Mouse (Mus musculus): ENCODE measurements around the gene Tas2r110. TPM values are rescaled to one million over a fixed set of nuclear protein-coding genes. Genes with fewer than 3 reads are reported as not detected.

The Tas2r110 gene
- not detected in 2 replicates for polyA plus RNA-seq (2015; fragmentation: Nextera tagmentation; extraction: Ambion mirVana)

GRCm38 (mm10) chr6:132867708-132868107 is at the start of gene Tas2r110:
Tas2r110 (plus strand) TSS chr6:132868008.
- H3K4me3 ChIP-seq, result no peak within 1 kb of the TSS
- no peaks in the 10 kb centered on the region for H3K27me3 ChIP-seq
- H3K9me3 ChIP-seq (replicated peaks), result no peaks in the 10 kb centered on the region
- ATAC-seq, result no peak
- H3K36me3 ChIP-seq (ENCODE audit: poor library complexity, severe bottlenecking), result no peaks in the 10 kb centered on the region
- no peak within 1 kb of the TSS for H3K27ac ChIP-seq
- no peak within 1 kb of the TSS for H3K9ac ChIP-seq
- no peak within 1 kb of the TSS for H3K4me2 ChIP-seq
- no peaks in the 10 kb centered on the region for H3K4me1 ChIP-seq

- H3K27ac ChIP-seq, result no peak within 1 kb of the TSS
- H3K4me1 ChIP-seq, result no peaks in the 10 kb centered on the region
- 81% methylated on average over 1 of the region's 1 CpGs for WGBS
- no peak within 1 kb of the TSS for H3K4me2 ChIP-seq
- no peak for ATAC-seq
- H3K27me3 ChIP-seq, result no peaks in the 10 kb centered on the region
- H3K9ac ChIP-seq, result no peak within 1 kb of the TSS
- H3K36me3 ChIP-seq (ENCODE audit: poor library complexity, severe bottlenecking), result no peaks in the 10 kb centered on the region
- H3K9me3 ChIP-seq (replicated peaks), result peaks cover 3% of the 10 kb centered on the region; the same call in 1 of the 2 replicates
- H3K4me3 ChIP-seq, result no peak within 1 kb of the TSS
These were observed 21.0 kb upstream of the Tas2r110 start, which contains the start of gene Tas2r123 for GRCm38 (mm10) chr6:132846842-132847241. Tas2r123 (plus strand) TSS chr6:132847142.

- Histone ChIP-seq H3K36me3 (ENCODE audit: poor library complexity, severe bottlenecking) (no peaks in the 10 kb centered on the region), H3K27ac (no peak within 1 kb of the TSS), H3K4me2 (no peak within 1 kb of the TSS), H3K4me3 (no peak within 1 kb of the TSS), H3K27me3 (no peaks in the 10 kb centered on the region), H3K9me3 (replicated peaks) (peaks cover 3% of the 10 kb centered on the region; the same call in 1 of the 2 replicates), H3K4me1 (no peaks in the 10 kb centered on the region), H3K9ac (no peak within 1 kb of the TSS)
- no peak for ATAC-seq
- WGBS, result 73% methylated on average over 1 of the region's 1 CpGs
These were observed 12.7 kb upstream of the Tas2r110 start, which contains the start of gene Tas2r116 for GRCm38 (mm10) chr6:132855138-132855537. Tas2r116 (plus strand) TSS chr6:132855438.

GRCm38 (mm10) chr6:132892711-132893110 is 24.9 kb downstream of the Tas2r110 start, which contains the start of gene Tas2r113:
Tas2r113 (plus strand) TSS chr6:132893011.
- H3K36me3 ChIP-seq (ENCODE audit: poor library complexity, severe bottlenecking), result no peaks in the 10 kb centered on the region
- no peak within 1 kb of the TSS for H3K27ac ChIP-seq
- 80% methylated on average over 1 of the region's 1 CpGs for WGBS
- H3K4me3 ChIP-seq, result no peak within 1 kb of the TSS
- no peak within 1 kb of the TSS for H3K4me2 ChIP-seq
- H3K4me1 ChIP-seq, result no peaks in the 10 kb centered on the region
- no peak within 1 kb of the TSS for H3K9ac ChIP-seq
- no peaks in the 10 kb centered on the region for H3K27me3 ChIP-seq
- no peak for ATAC-seq
- H3K9me3 ChIP-seq (replicated peaks), result no peaks in the 10 kb centered on the region

GRCm38 (mm10) chr6:132909351-132909750 is 41.5 kb downstream of the Tas2r110 start, which contains the start of gene Tas2r125:
Tas2r125 (plus strand) TSS chr6:132909651.
- no peak for ATAC-seq
- H3K4me1 ChIP-seq, result no peaks in the 10 kb centered on the region
- WGBS, result 79% methylated on average over 3 of the region's 3 CpGs
- H3K9ac ChIP-seq, result no peak within 1 kb of the TSS
- no peak within 1 kb of the TSS for H3K27ac ChIP-seq
- no peak within 1 kb of the TSS for H3K4me2 ChIP-seq
- H3K4me3 ChIP-seq, result no peak within 1 kb of the TSS
- no peaks in the 10 kb centered on the region for H3K9me3 ChIP-seq (replicated peaks)
- H3K27me3 ChIP-seq, result no peaks in the 10 kb centered on the region
- no peaks in the 10 kb centered on the region for H3K36me3 ChIP-seq (ENCODE audit: poor library complexity, severe bottlenecking)

Other genes with a start within 250 kb of the Tas2r110 start
- not detected in 2 replicates for gene A630073D07Rik, start 216.5 kb upstream of the Tas2r110 start, polyA plus RNA-seq (2015; fragmentation: Nextera tagmentation; extraction: Ambion mirVana)
- not detected in 2 replicates for gene Tas2r120, start 211.1 kb upstream of the Tas2r110 start, polyA plus RNA-seq (2015; fragmentation: Nextera tagmentation; extraction: Ambion mirVana)
- not detected in 2 replicates for gene Tas2r121, start 167.0 kb upstream of the Tas2r110 start, polyA plus RNA-seq (2015; fragmentation: Nextera tagmentation; extraction: Ambion mirVana)
- not detected in 2 replicates for gene Tas2r122, start 156.1 kb upstream of the Tas2r110 start, polyA plus RNA-seq (2015; fragmentation: Nextera tagmentation; extraction: Ambion mirVana)
- not detected in 2 replicates for gene Tas2r115, start 130.0 kb upstream of the Tas2r110 start, polyA plus RNA-seq (2015; fragmentation: Nextera tagmentation; extraction: Ambion mirVana)
- not detected in 2 replicates for gene Tas2r124, start 113.3 kb upstream of the Tas2r110 start, polyA plus RNA-seq (2015; fragmentation: Nextera tagmentation; extraction: Ambion mirVana)
- gene Tas2r102, start 105.9 kb upstream of the Tas2r110 start, polyA plus RNA-seq (2015; fragmentation: Nextera tagmentation; extraction: Ambion mirVana), result not detected in 2 replicates
- gene Tas2r136, start 89.8 kb upstream of the Tas2r110 start, polyA plus RNA-seq (2015; fragmentation: Nextera tagmentation; extraction: Ambion mirVana), result not detected in 2 replicates
- not detected in 2 replicates for gene Tas2r117, start 65.2 kb upstream of the Tas2r110 start, polyA plus RNA-seq (2015; fragmentation: Nextera tagmentation; extraction: Ambion mirVana)
- gene Tas2r123, start 20.9 kb upstream of the Tas2r110 start, polyA plus RNA-seq (2015; fragmentation: Nextera tagmentation; extraction: Ambion mirVana), result not detected in 2 replicates
- gene Tas2r116, start 12.6 kb upstream of the Tas2r110 start, polyA plus RNA-seq (2015; fragmentation: Nextera tagmentation; extraction: Ambion mirVana), result not detected in 2 replicates
- gene Tas2r113, start 25.0 kb downstream of the Tas2r110 start, polyA plus RNA-seq (2015; fragmentation: Nextera tagmentation; extraction: Ambion mirVana), result not detected in 2 replicates
- not detected in 2 replicates for gene Tas2r125, start 41.6 kb downstream of the Tas2r110 start, polyA plus RNA-seq (2015; fragmentation: Nextera tagmentation; extraction: Ambion mirVana)
- not detected in 2 replicates for gene Tas2r129, start 83.1 kb downstream of the Tas2r110 start, polyA plus RNA-seq (2015; fragmentation: Nextera tagmentation; extraction: Ambion mirVana)
- not detected in 2 replicates for gene Tas2r131, start 89.9 kb downstream of the Tas2r110 start, polyA plus RNA-seq (2015; fragmentation: Nextera tagmentation; extraction: Ambion mirVana)
- not detected in 2 replicates for gene Tas2r109, start 113.0 kb downstream of the Tas2r110 start, polyA plus RNA-seq (2015; fragmentation: Nextera tagmentation; extraction: Ambion mirVana)
- not detected in 2 replicates for gene Tas2r103, start 169.1 kb downstream of the Tas2r110 start, polyA plus RNA-seq (2015; fragmentation: Nextera tagmentation; extraction: Ambion mirVana)
- not detected in 2 replicates for gene Tas2r140, start 187.8 kb downstream of the Tas2r110 start, polyA plus RNA-seq (2015; fragmentation: Nextera tagmentation; extraction: Ambion mirVana)
- gene Smim10l1, start 236.9 kb downstream of the Tas2r110 start, polyA plus RNA-seq (2015; fragmentation: Nextera tagmentation; extraction: Ambion mirVana), result 100 TPM in 2 replicates